Mouse (Mus musculus): ENCODE data around the gene Raf1. TPM values are rescaled to one million over a fixed set of nuclear protein-coding genes. Genes with fewer than 3 reads are reported as not detected.

The Raf1 gene
- polyA plus RNA-seq (2015; fragmentation: Nextera tagmentation; extraction: Ambion mirVana): 103 and 104 TPM in 2 replicates

DNA sequence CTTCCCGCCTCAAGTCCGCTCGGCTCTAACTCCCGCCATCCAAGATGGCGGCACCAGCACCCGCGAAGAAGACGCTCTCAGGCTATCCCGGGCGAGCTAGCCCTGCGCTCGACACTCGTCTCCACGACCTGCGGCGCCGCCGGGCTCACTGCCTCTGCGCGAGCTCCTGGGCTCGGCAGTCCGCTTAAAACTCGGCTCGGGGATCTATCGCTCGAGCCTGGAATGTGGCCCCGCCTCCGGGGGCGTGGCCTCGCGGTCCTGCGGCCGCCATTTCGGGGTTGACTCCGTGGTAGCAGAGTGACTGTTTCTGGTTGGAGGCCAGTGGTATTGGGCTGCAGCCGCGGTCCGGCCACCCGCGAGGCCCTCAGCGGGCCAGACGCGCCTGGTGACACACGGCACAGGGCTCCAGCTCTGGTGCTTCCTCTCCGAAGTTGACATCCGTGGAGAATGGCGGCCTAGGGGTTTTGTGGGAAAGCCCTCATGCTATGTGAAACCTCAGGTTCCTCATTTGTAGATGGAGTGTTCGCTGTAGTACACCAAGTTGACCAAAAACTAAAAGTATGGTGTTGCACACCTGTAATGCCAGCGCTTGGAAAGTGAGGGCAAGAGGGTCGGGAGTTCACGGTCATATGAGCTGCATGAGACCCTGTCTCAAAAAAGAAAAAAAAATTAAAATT, at the start of gene Raf1:
TSS of gene Raf1 (minus strand) at position 184 of the 677 bp plus-strand sequence.
- ATAC-seq (replicated peaks; ENCODE audit: extremely low read depth, insufficient read depth, low FRiP score): peak; percentile 99
- Histone ChIP-seq H3K36me3 (ENCODE audit: control insufficient read depth, insufficient read depth) (no peaks in the 10 kb centered on the region), H3K27me3 (ENCODE audit: control insufficient read depth, insufficient read depth, low read length) (no peaks in the 10 kb centered on the region), H3K4me1 (ENCODE audit: control insufficient read depth, insufficient read depth, low read length) (peaks cover 20% of the 10 kb centered on the region), H3K27ac (ENCODE audit: low read length) (peak within 1 kb of the TSS; percentile 100), H3K4me2 (ENCODE audit: low read depth, low read length) (peak within 1 kb of the TSS; percentile 76), H3K9me3 (replicated peaks; ENCODE audit: control insufficient read depth, low read length) (no peaks in the 10 kb centered on the region), H3K9ac (ENCODE audit: low read length) (peak within 1 kb of the TSS; percentile 100), H3K4me3 (ENCODE audit: low read length) (peak within 1 kb of the TSS; percentile 95)
- WGBS: under 1% methylated on average over 51 of the region's 51 CpGs

DNA sequence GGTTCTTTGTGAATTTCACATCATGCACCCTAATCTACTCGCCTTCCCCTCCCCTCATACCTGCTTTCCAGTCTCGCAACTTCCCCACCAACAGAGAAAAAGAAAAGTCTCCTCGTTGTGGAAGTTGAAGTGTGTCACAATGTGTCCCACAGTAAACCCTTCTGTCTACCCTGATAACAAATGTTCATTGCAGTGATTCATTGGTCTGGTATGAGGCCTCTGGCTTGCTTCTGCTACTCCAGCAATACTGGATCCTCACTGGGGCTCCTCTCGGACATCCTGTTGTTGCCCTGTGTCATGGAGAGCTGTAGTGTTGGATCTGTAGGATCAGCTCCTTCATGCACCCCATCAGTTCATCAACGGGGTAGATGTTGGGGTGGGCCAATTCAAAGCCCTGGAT, 45.8 kb upstream of the Raf1 start:
- WGBS: 44% methylated on average over 5 of the region's 5 CpGs
- Histone ChIP-seq H3K9me3 (replicated peaks; ENCODE audit: control insufficient read depth, low read length) (peaks cover 2% of the 10 kb centered on the region), H3K27ac (ENCODE audit: low read length) (peak overlapping the region; percentile 3), H3K4me1 (ENCODE audit: control insufficient read depth, insufficient read depth, low read length) (peaks cover 11% of the 10 kb centered on the region), H3K36me3 (ENCODE audit: control insufficient read depth, insufficient read depth) (0 out of 2 replicates have a peak, but pooled peaks cover under 1% of the 10 kb centered on the region), H3K4me3 (ENCODE audit: low read length) (no peak overlapping the region), H3K27me3 (ENCODE audit: control insufficient read depth, insufficient read depth, low read length) (no peaks in the 10 kb centered on the region), H3K9ac (ENCODE audit: low read length) (no peak overlapping the region), H3K4me2 (ENCODE audit: low read depth, low read length) (no peak overlapping the region)
- no peak; the same call in 1 of the 2 replicates for ATAC-seq (replicated peaks; ENCODE audit: extremely low read depth, insufficient read depth, low FRiP score)

DNA sequence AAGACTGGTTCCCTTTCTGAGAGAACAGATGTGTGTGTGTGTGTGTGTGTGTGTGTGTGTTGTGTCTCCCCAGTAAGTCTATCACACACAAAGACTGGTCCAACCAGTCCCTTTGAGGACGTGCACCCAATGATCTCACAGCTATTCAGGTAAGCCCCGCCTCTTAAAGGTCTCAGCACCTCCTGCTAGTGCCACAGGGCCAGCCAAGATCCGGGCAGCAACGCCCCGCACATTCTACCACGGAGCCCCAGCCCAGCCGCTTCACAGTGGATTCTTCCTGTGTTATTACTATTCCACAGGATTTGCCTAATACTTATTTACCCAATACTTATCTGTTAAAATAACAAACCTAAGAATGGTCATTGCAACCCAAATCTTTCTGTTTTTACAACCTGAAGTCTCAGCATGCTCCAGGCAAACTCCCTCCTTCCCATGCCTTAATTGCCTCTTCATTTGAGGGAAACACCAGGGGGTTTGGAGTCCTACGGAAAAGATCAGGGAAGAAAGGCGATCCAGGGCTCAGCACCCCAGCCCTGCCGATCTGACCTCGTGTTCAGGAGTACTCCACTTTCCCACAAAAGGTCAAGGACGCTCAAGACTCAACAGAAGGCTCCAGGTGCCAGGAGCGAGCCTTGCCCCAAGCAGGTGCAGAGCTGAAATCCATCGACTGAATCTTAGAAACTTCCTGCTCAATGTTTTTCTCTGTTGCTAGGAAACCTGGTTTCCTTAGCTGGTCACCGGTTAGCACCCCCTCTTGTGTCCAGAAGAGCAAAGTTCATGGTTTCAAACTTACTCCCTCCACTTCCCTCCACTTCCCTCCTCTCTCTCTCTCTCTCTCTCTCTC, 41.5 kb upstream of the Raf1 start:
- Histone ChIP-seq H3K4me3 (ENCODE audit: low read length) (peak overlapping the region; percentile 37), H3K9ac (ENCODE audit: low read length) (peak overlapping the region; percentile 10), H3K27ac (ENCODE audit: low read length) (peak overlapping the region; percentile 47), H3K4me2 (ENCODE audit: low read depth, low read length) (peak overlapping the region; percentile 61), H3K9me3 (replicated peaks; ENCODE audit: control insufficient read depth, low read length) (no peaks in the 10 kb centered on the region), H3K36me3 (ENCODE audit: control insufficient read depth, insufficient read depth) (no peaks in the 10 kb centered on the region), H3K4me1 (ENCODE audit: control insufficient read depth, insufficient read depth, low read length) (peaks cover 13% of the 10 kb centered on the region), H3K27me3 (ENCODE audit: control insufficient read depth, insufficient read depth, low read length) (no peaks in the 10 kb centered on the region)
- peak; percentile 80 for ATAC-seq (replicated peaks; ENCODE audit: extremely low read depth, insufficient read depth, low FRiP score)
- WGBS: 2% methylated on average over 15 of the region's 15 CpGs

DNA sequence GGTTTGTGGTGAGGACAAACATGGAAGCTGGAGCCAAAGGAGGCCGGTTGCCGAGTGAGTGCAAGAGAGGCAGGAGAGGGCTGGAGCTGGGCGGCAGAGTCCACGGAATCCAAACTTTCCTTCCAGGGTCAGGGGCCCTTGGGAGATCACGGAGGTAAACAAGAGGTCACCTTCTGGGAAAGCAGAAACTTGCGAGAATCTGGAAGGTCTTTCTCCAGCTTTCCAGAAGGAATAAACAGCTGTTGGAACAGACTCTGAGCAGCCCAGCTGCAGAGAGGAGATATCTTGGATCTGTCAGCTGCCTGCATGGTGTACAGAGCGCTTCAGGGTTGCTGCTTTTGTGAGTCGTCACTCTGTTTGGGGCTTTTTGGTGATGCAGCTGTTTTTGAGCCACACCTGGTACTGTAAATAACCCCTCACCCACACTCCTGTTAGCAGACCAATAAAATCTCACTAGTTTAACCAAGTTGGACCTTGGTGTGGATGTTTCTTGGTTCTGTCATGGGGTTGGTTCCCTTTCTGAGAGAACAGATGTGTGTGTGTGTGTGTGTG, 40.7 kb upstream of the Raf1 start:
- Histone ChIP-seq H3K4me1 (ENCODE audit: control insufficient read depth, insufficient read depth, low read length) (peaks cover 10% of the 10 kb centered on the region), H3K9ac (ENCODE audit: low read length) (no peak overlapping the region), H3K9me3 (replicated peaks; ENCODE audit: control insufficient read depth, low read length) (no peaks in the 10 kb centered on the region), H3K27ac (ENCODE audit: low read length) (peak overlapping the region; percentile 22; the same call in 1 of the 2 replicates), H3K4me2 (ENCODE audit: low read depth, low read length) (peak overlapping the region; percentile 61), H3K27me3 (ENCODE audit: control insufficient read depth, insufficient read depth, low read length) (no peaks in the 10 kb centered on the region), H3K4me3 (ENCODE audit: low read length) (no peak overlapping the region), H3K36me3 (ENCODE audit: control insufficient read depth, insufficient read depth) (no peaks in the 10 kb centered on the region)
- ATAC-seq (replicated peaks; ENCODE audit: extremely low read depth, insufficient read depth, low FRiP score): peak; percentile 53; the same call in 1 of the 2 replicates
- 23% methylated on average over 8 of the region's 8 CpGs for WGBS

DNA sequence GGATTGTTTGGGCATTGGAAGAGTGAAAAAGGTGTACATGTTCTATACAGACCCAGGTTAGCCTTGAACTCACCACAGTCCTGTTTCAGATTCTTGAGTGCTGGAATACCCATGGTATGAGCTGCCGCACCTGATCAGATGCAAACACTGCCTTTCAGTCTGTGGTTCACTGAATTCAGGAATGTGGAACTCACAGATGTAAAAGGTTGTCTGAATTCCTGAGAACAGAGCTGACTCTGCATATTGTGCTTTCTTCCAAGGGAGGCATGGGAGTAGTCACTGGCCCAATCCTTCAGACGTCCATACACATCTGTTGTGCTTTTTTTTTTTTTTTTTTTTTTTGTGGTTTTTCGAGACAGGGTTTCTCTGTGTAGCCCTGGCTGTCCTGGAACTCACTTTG, 34.8 kb upstream of the Raf1 start:
- Histone ChIP-seq H3K4me3 (ENCODE audit: low read length) (no peak overlapping the region), H3K9ac (ENCODE audit: low read length) (no peak overlapping the region), H3K4me2 (ENCODE audit: low read depth, low read length) (no peak overlapping the region), H3K27ac (ENCODE audit: low read length) (no peak overlapping the region), H3K27me3 (ENCODE audit: control insufficient read depth, insufficient read depth, low read length) (no peaks in the 10 kb centered on the region), H3K4me1 (ENCODE audit: control insufficient read depth, insufficient read depth, low read length) (no peaks in the 10 kb centered on the region), H3K9me3 (replicated peaks; ENCODE audit: control insufficient read depth, low read length) (no peaks in the 10 kb centered on the region; the same call in 1 of the 2 replicates), H3K36me3 (ENCODE audit: control insufficient read depth, insufficient read depth) (no peaks in the 10 kb centered on the region)
- 88% methylated on average over 2 of the region's 3 CpGs for WGBS
- ATAC-seq (replicated peaks; ENCODE audit: extremely low read depth, insufficient read depth, low FRiP score): no peak

DNA sequence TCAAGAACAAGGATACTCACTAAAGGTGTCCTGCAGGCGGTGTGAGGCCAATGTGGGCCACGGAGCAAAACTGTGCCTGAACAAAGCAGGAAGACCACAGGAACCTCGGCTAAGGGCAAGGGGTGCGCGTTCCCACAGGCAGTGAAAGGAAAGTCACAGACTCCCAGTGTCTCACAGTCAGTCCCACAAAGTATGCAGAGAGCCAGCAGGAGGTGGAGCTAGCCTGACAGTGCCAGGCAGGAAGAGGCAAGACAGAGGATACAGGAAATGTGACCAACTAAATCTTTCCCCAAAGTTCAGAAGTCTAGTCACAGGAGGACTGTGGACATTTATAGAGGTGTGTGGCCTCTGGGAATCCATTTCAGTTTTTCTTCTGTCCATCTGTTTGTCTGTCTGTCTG, 26.5 kb upstream of the Raf1 start:
- no peak overlapping the region for H3K4me3 ChIP-seq (ENCODE audit: low read length)
- H3K36me3 ChIP-seq (ENCODE audit: control insufficient read depth, insufficient read depth): no peaks in the 10 kb centered on the region
- H3K9me3 ChIP-seq (replicated peaks; ENCODE audit: control insufficient read depth, low read length): 0 out of 2 replicates have a peak, but pooled peaks cover 3% of the 10 kb centered on the region
- H3K27me3 ChIP-seq (ENCODE audit: control insufficient read depth, insufficient read depth, low read length): no peaks in the 10 kb centered on the region
- H3K4me2 ChIP-seq (ENCODE audit: low read depth, low read length): no peak overlapping the region
- no peak overlapping the region for H3K9ac ChIP-seq (ENCODE audit: low read length)
- no peak for ATAC-seq (replicated peaks; ENCODE audit: extremely low read depth, insufficient read depth, low FRiP score)
- peaks cover 1% of the 10 kb centered on the region for H3K4me1 ChIP-seq (ENCODE audit: control insufficient read depth, insufficient read depth, low read length)
- H3K27ac ChIP-seq (ENCODE audit: low read length): no peak overlapping the region
- 71% methylated on average over 5 of the region's 5 CpGs for WGBS

DNA sequence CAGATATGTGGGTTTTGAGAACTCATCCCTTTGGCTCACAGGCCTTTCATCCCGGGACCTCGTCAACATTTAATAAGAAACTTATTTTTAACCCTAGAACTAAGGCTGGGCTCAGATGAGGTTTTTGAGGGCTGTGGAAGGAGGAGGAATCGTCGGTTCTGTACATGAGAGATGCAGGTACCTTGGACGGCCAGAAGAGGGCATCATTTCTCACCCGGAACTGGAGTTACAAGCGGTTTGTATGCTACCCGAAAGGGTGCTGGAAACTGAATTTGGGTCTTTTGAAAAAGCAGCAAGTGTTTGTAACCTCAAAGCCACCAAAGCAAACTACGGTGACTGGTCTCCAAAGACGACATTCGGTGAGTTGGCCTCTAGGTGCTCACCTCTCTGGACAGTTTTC, 24.9 kb upstream of the Raf1 start:
- Histone ChIP-seq H3K4me3 (ENCODE audit: low read length) (no peak overlapping the region), H3K4me1 (ENCODE audit: control insufficient read depth, insufficient read depth, low read length) (peaks cover 5% of the 10 kb centered on the region), H3K27me3 (ENCODE audit: control insufficient read depth, insufficient read depth, low read length) (no peaks in the 10 kb centered on the region), H3K4me2 (ENCODE audit: low read depth, low read length) (no peak overlapping the region), H3K9me3 (replicated peaks; ENCODE audit: control insufficient read depth, low read length) (0 out of 2 replicates have a peak, but pooled peaks cover 3% of the 10 kb centered on the region), H3K27ac (ENCODE audit: low read length) (no peak overlapping the region), H3K36me3 (ENCODE audit: control insufficient read depth, insufficient read depth) (no peaks in the 10 kb centered on the region), H3K9ac (ENCODE audit: low read length) (no peak overlapping the region)
- WGBS: 55% methylated on average over 11 of the region's 11 CpGs
- ATAC-seq (replicated peaks; ENCODE audit: extremely low read depth, insufficient read depth, low FRiP score): no peak

DNA sequence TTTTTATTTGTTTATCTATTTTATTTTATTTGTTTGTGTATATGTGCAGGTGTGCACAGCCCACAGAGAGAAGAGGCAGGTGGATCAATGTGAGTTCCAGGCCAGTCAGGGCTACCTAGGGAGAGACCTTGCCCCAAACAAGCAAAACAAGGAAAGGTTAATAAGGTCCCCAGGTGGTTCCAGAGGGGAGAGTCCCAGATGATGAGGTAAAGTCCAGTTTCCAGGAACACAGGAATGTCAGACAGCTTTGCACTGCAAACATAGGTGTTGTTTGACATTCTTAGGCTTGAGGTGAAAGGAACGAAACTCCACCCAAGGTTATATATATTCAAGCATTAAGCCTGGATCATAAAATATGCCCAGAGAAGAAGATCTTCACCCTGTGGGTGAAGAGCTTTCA, 24.3 kb upstream of the Raf1 start:
- no peaks in the 10 kb centered on the region for H3K36me3 ChIP-seq (ENCODE audit: control insufficient read depth, insufficient read depth)
- ATAC-seq (replicated peaks; ENCODE audit: extremely low read depth, insufficient read depth, low FRiP score): no peak
- 80% methylated on average over 1 of the region's 1 CpGs for WGBS
- H3K4me3 ChIP-seq (ENCODE audit: low read length): no peak overlapping the region
- H3K4me2 ChIP-seq (ENCODE audit: low read depth, low read length): no peak overlapping the region
- no peaks in the 10 kb centered on the region for H3K27me3 ChIP-seq (ENCODE audit: control insufficient read depth, insufficient read depth, low read length)
- H3K9ac ChIP-seq (ENCODE audit: low read length): no peak overlapping the region
- 0 out of 2 replicates have a peak, but pooled peaks cover 3% of the 10 kb centered on the region for H3K9me3 ChIP-seq (replicated peaks; ENCODE audit: control insufficient read depth, low read length)
- H3K4me1 ChIP-seq (ENCODE audit: control insufficient read depth, insufficient read depth, low read length): peaks cover 5% of the 10 kb centered on the region
- no peak overlapping the region for H3K27ac ChIP-seq (ENCODE audit: low read length)
